ENCODE assay signal across 28 mouse cellular contexts in the genomic region with DNA sequence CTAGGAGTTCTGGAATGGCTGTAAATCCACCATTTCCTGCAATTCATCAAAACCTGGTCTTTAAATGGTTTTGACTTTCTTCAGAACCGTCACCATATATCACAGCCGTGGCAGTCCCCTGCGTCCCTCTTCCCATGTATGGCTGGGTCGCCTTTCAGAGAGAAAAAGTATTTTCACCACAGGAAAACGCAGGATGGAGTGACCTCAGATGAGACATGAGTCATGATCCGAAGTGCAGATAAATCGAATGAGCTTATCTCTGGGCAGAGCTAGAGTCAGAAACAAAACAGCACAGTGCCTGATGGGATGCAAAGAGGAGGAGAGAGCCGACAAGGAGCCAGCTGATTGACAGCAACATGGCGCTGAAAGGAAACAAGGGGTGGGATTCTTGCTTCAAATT.
A peak's percentile ranks its signal among the peaks of the same experiment; 100 is the strongest.
DNase-seq lines count a peak whose midpoint lies in the region; ATAC-seq lines count a peak whose summit lies in the region.
"Had no signal": no experiment of that assay in that cellular context is flagged by ENCODE, and none has a peak within 500 bp of the region (broad histone marks: within the 10 kb centered on the region; RNA-seq: fewer than 3 reads in every experiment).

No protein-coding gene starts in this region.

- H3K9me3 ChIP-seq in hindbrain, embryonic 11.5 days (ENCODE audit: control insufficient read depth, low read length), result no peaks in the 10 kb centered on the region
- H3K9me3 ChIP-seq: embryonic facial prominence, embryonic 10.5 days; embryonic facial prominence, embryonic 13.5 days; forebrain, embryonic 12.5 days; forebrain, embryonic 15.5 days; G1E had no signal

- ATAC-seq in hindbrain, embryonic 11.5 days (ENCODE audit: low FRiP score), result no peak
- ATAC-seq: forebrain, embryonic 15.5 days; hindbrain, postnatal 0 days; inflammation-experienced regulatory T-cells, adult 6 months; intestine, embryonic 16.5 days had no signal

- no peaks in the 10 kb centered on the region for H3K4me1 ChIP-seq in hindbrain, embryonic 11.5 days (replicated peaks; ENCODE audit: control insufficient read depth, insufficient read depth, low read length)
- H3K4me1 ChIP-seq: embryonic facial prominence, embryonic 10.5 days; embryonic facial prominence, embryonic 13.5 days; forebrain, embryonic 12.5 days; forebrain, embryonic 15.5 days had no signal

- no peak overlapping the region for H3K4me2 ChIP-seq in hindbrain, embryonic 11.5 days (replicated peaks; ENCODE audit: low read depth, low read length)
- H3K4me2 ChIP-seq: embryonic facial prominence, embryonic 13.5 days; forebrain, embryonic 12.5 days; forebrain, embryonic 15.5 days; heart, embryonic 11.5 days; hindbrain, embryonic 14.5 days had no signal

- WGBS in hindbrain, embryonic 11.5 days, result 81% methylated on average over 9 of the region's 9 CpGs

- H3K36me3 ChIP-seq in hindbrain, embryonic 11.5 days (ENCODE audit: control insufficient read depth, insufficient read depth, low read length), result no peaks in the 10 kb centered on the region
- H3K36me3 ChIP-seq: embryonic facial prominence, embryonic 10.5 days; embryonic facial prominence, embryonic 13.5 days; forebrain, embryonic 12.5 days; forebrain, embryonic 15.5 days; G1E had no signal

- no peak overlapping the region for H3K27ac ChIP-seq in hindbrain, embryonic 11.5 days (ENCODE audit: low read depth, low read length)
- H3K27ac ChIP-seq: embryonic facial prominence, embryonic 10.5 days; embryonic facial prominence, embryonic 13.5 days; forebrain, embryonic 12.5 days; forebrain, embryonic 15.5 days; heart, adult 2 months; hindbrain, embryonic 14.5 days; hindbrain, postnatal 0 days had no signal

- peak; percentile 26 for DNase-seq in adrenal gland, adult 8-10 months
- no peak for DNase-seq in adrenal gland, postnatal 25 days
- DNase-seq in 416B (ENCODE audit: low read depth), result peak; percentile 91
- peak; percentile 71 for DNase-seq in MN1 (ENCODE audit: low spot score)
- DNase-seq in adrenal gland, postnatal 36 days, result peak; percentile 15 to 21
- DNase-seq in B cell, adult 2 months, result no peak
- DNase-seq in hindbrain, embryonic 11.5 days (ENCODE audit: low spot score), result no peak
- DNase-seq: cerebellum, adult 11 months; cerebellum, adult 2 months; cerebellum, adult 9-11 months; cerebellum, postnatal 25 days; embryo, embryonic 11 days; gastrocnemius, postnatal 25 days; heart, adult 2 months; kidney, adult 18-20 months; kidney, adult 9 months had no signal

- H3K4me3 ChIP-seq in hindbrain, embryonic 11.5 days (ENCODE audit: low read depth, low read length), result no peak overlapping the region
- H3K4me3 ChIP-seq: embryonic facial prominence, embryonic 10.5 days; embryonic facial prominence, embryonic 13.5 days; erythroblast, embryonic 14.5 days; forebrain, embryonic 12.5 days; forebrain, embryonic 15.5 days; heart, adult 2 months had no signal

- no peaks in the 10 kb centered on the region for H3K27me3 ChIP-seq in hindbrain, embryonic 11.5 days (ENCODE audit: control insufficient read depth, insufficient read depth, low read length)
- H3K27me3 ChIP-seq: CH12.LX; forebrain, embryonic 12.5 days; forebrain, embryonic 15.5 days had no signal

- no peak overlapping the region for H3K9ac ChIP-seq in hindbrain, embryonic 11.5 days (ENCODE audit: low read depth, low read length)
- H3K9ac ChIP-seq: embryonic facial prominence, embryonic 13.5 days; forebrain, embryonic 12.5 days; forebrain, embryonic 15.5 days; hindbrain, embryonic 14.5 days had no signal

Comparison
In these comparisons a context has a peak if more than half of its experiments do, and no peak if none do; other contexts are left out.
1. DNase-seq: peak in adrenal gland, adult 8-10 months (single experiment), 416B (single experiment), MN1 (single experiment) and adrenal gland, postnatal 36 days (2 of 2); none in adrenal gland, postnatal 25 days (single experiment), B cell, adult 2 months (0 of 2) and hindbrain, embryonic 11.5 days (single experiment).